Mouse (Mus musculus): ENCODE measurements around the gene Gga3. TPM values are rescaled to one million over a fixed set of nuclear protein-coding genes. Genes with fewer than 3 reads are reported as not detected.
A peak's percentile ranks its signal among the peaks of the same experiment; 100 is the strongest.
"Not testable (repeated sequence)": the region's sequence is repeated elsewhere in the genome, so short reads cannot be mapped to it uniquely, and the experiment has no call there.

Gga3 gene
- total RNA-seq (2014; fragmentation: Nextera tagmentation) (34.1 and 43.3 TPM in 2 replicates), total RNA-seq (2017) (28.2 and 31.8 TPM in 2 replicates)

GRCm38 (mm10) chr11:115603476-115604303 is at the start of gene Gga3, which contains the start of gene Mrps7:
Gene Gga3, minus strand, starts transcription at chr11:115604051.
Gene Mrps7, plus strand, starts transcription at chr11:115603925.
- peak; percentile 87 for ATAC-seq (replicated peaks; ENCODE audit: poor library complexity, severe bottlenecking)

GRCm38 (mm10) chr11:115653194-115653593 is 49.3 kb upstream of the Gga3 start:
- ATAC-seq (replicated peaks; ENCODE audit: poor library complexity, severe bottlenecking): no peak

GRCm38 (mm10) chr11:115651680-115652079 is 47.8 kb upstream of the Gga3 start:
- no peak for ATAC-seq (replicated peaks; ENCODE audit: poor library complexity, severe bottlenecking)

- no peak for ATAC-seq (replicated peaks; ENCODE audit: poor library complexity, severe bottlenecking)
These were observed 45.9 kb upstream of the Gga3 start for GRCm38 (mm10) chr11:115649706-115650105.

GRCm38 (mm10) chr11:115647459-115647858 is 43.6 kb upstream of the Gga3 start:
- peak; percentile 37; the same call in 1 of the 2 replicates for ATAC-seq (replicated peaks; ENCODE audit: poor library complexity, severe bottlenecking)

GRCm38 (mm10) chr11:115646439-115646838 is 42.6 kb upstream of the Gga3 start:
- no peak for ATAC-seq (replicated peaks; ENCODE audit: poor library complexity, severe bottlenecking)

GRCm38 (mm10) chr11:115645498-115645897 is 41.6 kb upstream of the Gga3 start:
- not testable (repeated sequence) for ATAC-seq (replicated peaks; ENCODE audit: poor library complexity, severe bottlenecking)

- ATAC-seq (replicated peaks; ENCODE audit: poor library complexity, severe bottlenecking): no peak
These were observed 40.5 kb upstream of the Gga3 start for GRCm38 (mm10) chr11:115644308-115644707.

- no peak for ATAC-seq (replicated peaks; ENCODE audit: poor library complexity, severe bottlenecking)
These were observed 39.4 kb upstream of the Gga3 start for GRCm38 (mm10) chr11:115643265-115643664.

- ATAC-seq (replicated peaks; ENCODE audit: poor library complexity, severe bottlenecking): no peak
These were observed 38.9 kb upstream of the Gga3 start for GRCm38 (mm10) chr11:115642705-115643104.

- ATAC-seq (replicated peaks; ENCODE audit: poor library complexity, severe bottlenecking): no peak
These were observed 37.8 kb upstream of the Gga3 start for GRCm38 (mm10) chr11:115641664-115642036.

- ATAC-seq (replicated peaks; ENCODE audit: poor library complexity, severe bottlenecking): peak; percentile 68
These were observed 37.3 kb upstream of the Gga3 start for GRCm38 (mm10) chr11:115640978-115641663.

- ATAC-seq (replicated peaks; ENCODE audit: poor library complexity, severe bottlenecking): no peak
These were observed 36.5 kb upstream of the Gga3 start for GRCm38 (mm10) chr11:115640311-115640828.

GRCm38 (mm10) chr11:115639540-115639939 is 35.7 kb upstream of the Gga3 start:
- no peak for ATAC-seq (replicated peaks; ENCODE audit: poor library complexity, severe bottlenecking)

- ATAC-seq (replicated peaks; ENCODE audit: poor library complexity, severe bottlenecking): peak; percentile 65
These were observed 34.9 kb upstream of the Gga3 start for GRCm38 (mm10) chr11:115638498-115639409.

- no peak for ATAC-seq (replicated peaks; ENCODE audit: poor library complexity, severe bottlenecking)
These were observed 33.1 kb upstream of the Gga3 start for GRCm38 (mm10) chr11:115636960-115637359.

GRCm38 (mm10) chr11:115635484-115635883 is 31.6 kb upstream of the Gga3 start:
- ATAC-seq (replicated peaks; ENCODE audit: poor library complexity, severe bottlenecking): no peak

GRCm38 (mm10) chr11:115635041-115635440 is 31.2 kb upstream of the Gga3 start:
- no peak for ATAC-seq (replicated peaks; ENCODE audit: poor library complexity, severe bottlenecking)

- peak; percentile 20; the same call in 1 of the 2 replicates for ATAC-seq (replicated peaks; ENCODE audit: poor library complexity, severe bottlenecking)
These were observed 30.3 kb upstream of the Gga3 start for GRCm38 (mm10) chr11:115634109-115634508.

GRCm38 (mm10) chr11:115632862-115633261 is 29.0 kb upstream of the Gga3 start:
- no peak for ATAC-seq (replicated peaks; ENCODE audit: poor library complexity, severe bottlenecking)
